ENCODE assay signal across 20 mouse cellular contexts in genomic region chr13:96645822-96646221, GRCm38 (mm10). TPM values are rescaled to one million over a fixed set of nuclear protein-coding genes. Genes with fewer than 3 reads are reported as not detected.
DNase-seq lines count a peak whose midpoint lies in the region; ATAC-seq and TF ChIP-seq lines count a peak whose summit lies in the region.
"Had no signal": no experiment of that assay in that cellular context is flagged by ENCODE, and none has a peak within 500 bp of the region (broad histone marks: within the 10 kb centered on the region; RNA-seq: fewer than 3 reads in every experiment).

No protein-coding gene starts in this region.

- intact Hi-C loops in left cerebral cortex, postnatal 10 days (cut with DNase I) = no loop called here

- H3K9ac ChIP-seq in hindbrain, embryonic 15.5 days = no peak overlapping the region
- H3K9ac ChIP-seq in hindbrain, embryonic 11.5 days (ENCODE audit: low read depth, low read length) = no peak overlapping the region
- no peak overlapping the region for H3K9ac ChIP-seq in liver, adult 2 months (ENCODE audit: low read depth, low read length)
- no peak overlapping the region for H3K9ac ChIP-seq in midbrain, postnatal 0 days (replicated peaks; ENCODE audit: low read length, poor library complexity, severe bottlenecking)
- H3K9ac ChIP-seq in midbrain, embryonic 15.5 days = no peak overlapping the region
- H3K9ac ChIP-seq: embryonic facial prominence, embryonic 15.5 days; heart, embryonic 12.5 days had no signal

- no peak for DNase-seq in hindbrain, embryonic 11.5 days (ENCODE audit: low spot score)
- DNase-seq in liver, adult 2 months (ENCODE audit: extremely low read depth, low read depth, low spot score) = peak; percentile 27
- no peak for DNase-seq in liver
- peak; percentile 25 for DNase-seq in midbrain, postnatal 0 days (ENCODE audit: low spot score)
- DNase-seq in left cerebral cortex, postnatal 10 days (ENCODE audit: extremely low spot score in 1 of 2, low spot score in 2 of 2) = no peak
- DNase-seq: adrenal gland, adult 2 months; adrenal gland, postnatal 25 days; cerebellum, adult 18-20 months; cerebellum, adult 9-11 months; cerebellum, postnatal 36 days; gastrocnemius, adult 2 months; gastrocnemius, postnatal 25 days had no signal

- no peaks in the 10 kb centered on the region for H3K79me2 ChIP-seq in liver, adult 2 months (ENCODE audit: control insufficient read depth, insufficient read depth, low read length)
- no peaks in the 10 kb centered on the region for H3K79me2 ChIP-seq in myocyte (ENCODE audit: control insufficient read depth, insufficient read depth)

- 44% methylated on average over 5 of the region's 5 CpGs for WGBS in hindbrain, embryonic 15.5 days
- WGBS in hindbrain, embryonic 11.5 days = 72% methylated on average over 5 of the region's 5 CpGs
- 52% methylated on average over 5 of the region's 5 CpGs for WGBS in liver, adult 2 months
- WGBS in midbrain, postnatal 0 days = 38% methylated on average over 5 of the region's 5 CpGs
- WGBS in midbrain, embryonic 15.5 days = 57% methylated on average over 5 of the region's 5 CpGs

- no peak overlapping the region for H3K4me2 ChIP-seq in hindbrain, embryonic 15.5 days
- H3K4me2 ChIP-seq in hindbrain, embryonic 11.5 days (replicated peaks; ENCODE audit: low read depth, low read length) = no peak overlapping the region
- no peak overlapping the region for H3K4me2 ChIP-seq in midbrain, postnatal 0 days (ENCODE audit: low read depth, low read length, poor library complexity, severe bottlenecking)
- no peak overlapping the region for H3K4me2 ChIP-seq in midbrain, embryonic 15.5 days
- no peak overlapping the region for H3K4me2 ChIP-seq in myocyte (ENCODE audit: low read depth)
- H3K4me2 ChIP-seq: embryonic facial prominence, embryonic 15.5 days; heart, embryonic 12.5 days had no signal

- H3K4me1 ChIP-seq in hindbrain, embryonic 15.5 days (replicated peaks) = no peaks in the 10 kb centered on the region
- no peaks in the 10 kb centered on the region for H3K4me1 ChIP-seq in hindbrain, embryonic 11.5 days (replicated peaks; ENCODE audit: control insufficient read depth, insufficient read depth, low read length)
- H3K4me1 ChIP-seq in liver, adult 2 months (ENCODE audit: control insufficient read depth, insufficient read depth, low read length) = no peaks in the 10 kb centered on the region
- no peaks in the 10 kb centered on the region for H3K4me1 ChIP-seq in midbrain, postnatal 0 days (ENCODE audit: insufficient read depth, low read length)
- no peaks in the 10 kb centered on the region for H3K4me1 ChIP-seq in midbrain, embryonic 15.5 days
- H3K4me1 ChIP-seq: embryonic facial prominence, embryonic 15.5 days; heart, embryonic 12.5 days had no signal

- no peaks in the 10 kb centered on the region for H3K9me3 ChIP-seq in hindbrain, embryonic 15.5 days
- no peaks in the 10 kb centered on the region for H3K9me3 ChIP-seq in hindbrain, embryonic 11.5 days (ENCODE audit: control insufficient read depth, low read length)
- no peaks in the 10 kb centered on the region for H3K9me3 ChIP-seq in midbrain, postnatal 0 days (ENCODE audit: low read length)
- H3K9me3 ChIP-seq in midbrain, embryonic 15.5 days = no peaks in the 10 kb centered on the region
- H3K9me3 ChIP-seq: embryonic facial prominence, embryonic 15.5 days; forebrain, embryonic 10.5 days; heart, embryonic 12.5 days had no signal

- no peak overlapping the region for H3ac ChIP-seq in myocyte (ENCODE audit: control insufficient read depth, insufficient read length)

- H3K27me3 ChIP-seq in hindbrain, embryonic 15.5 days = no peaks in the 10 kb centered on the region
- no peaks in the 10 kb centered on the region for H3K27me3 ChIP-seq in hindbrain, embryonic 11.5 days (ENCODE audit: control insufficient read depth, insufficient read depth, low read length)
- H3K27me3 ChIP-seq in liver, adult 2 months (ENCODE audit: control insufficient read depth, insufficient read depth, low read length) = no peaks in the 10 kb centered on the region
- no peaks in the 10 kb centered on the region for H3K27me3 ChIP-seq in midbrain, postnatal 0 days (ENCODE audit: insufficient read depth, low read length)
- H3K27me3 ChIP-seq in midbrain, embryonic 15.5 days (replicated peaks) = no peaks in the 10 kb centered on the region
- no peaks in the 10 kb centered on the region for H3K27me3 ChIP-seq in myocyte (ENCODE audit: control insufficient read depth, insufficient read depth, insufficient read length)
- H3K27me3 ChIP-seq: embryonic facial prominence, embryonic 15.5 days; heart, embryonic 12.5 days had no signal

- TF ChIP-seq POLR2A in liver, adult 2 months (IDR thresholded peaks at IDR 0.05; ENCODE audit: extremely low read depth, insufficient read depth, low read length) = no peak
- no peak for TF ChIP-seq POLR2A in myocyte (IDR thresholded peaks at IDR 0.05; ENCODE audit: insufficient read length, low read depth)

- H3K27ac ChIP-seq in hindbrain, embryonic 15.5 days (replicated peaks) = no peak overlapping the region
- no peak overlapping the region for H3K27ac ChIP-seq in hindbrain, embryonic 11.5 days (ENCODE audit: low read depth, low read length)
- H3K27ac ChIP-seq in liver, adult 2 months (replicated peaks; ENCODE audit: insufficient read depth, low read depth, low read length) = no peak overlapping the region
- no peak overlapping the region for H3K27ac ChIP-seq in midbrain, postnatal 0 days (ENCODE audit: low read depth, low read length)
- H3K27ac ChIP-seq in midbrain, embryonic 15.5 days = no peak overlapping the region
- H3K27ac ChIP-seq: embryonic facial prominence, embryonic 15.5 days; forebrain, embryonic 10.5 days; gastrocnemius, adult 2 months had no signal

- no peak overlapping the region for H3K4me3 ChIP-seq in hindbrain, embryonic 15.5 days
- no peak overlapping the region for H3K4me3 ChIP-seq in hindbrain, embryonic 11.5 days (ENCODE audit: low read depth, low read length)
- no peak overlapping the region for H3K4me3 ChIP-seq in liver, adult 2 months (ENCODE audit: insufficient read depth, low read depth, low read length)
- no peak overlapping the region for H3K4me3 ChIP-seq in midbrain, postnatal 0 days (ENCODE audit: low read depth, low read length)
- no peak overlapping the region for H3K4me3 ChIP-seq in midbrain, embryonic 15.5 days
- no peak overlapping the region for H3K4me3 ChIP-seq in myocyte
- H3K4me3 ChIP-seq: embryonic facial prominence, embryonic 15.5 days; erythroblast, embryonic 14.5 days; forebrain, embryonic 10.5 days; gastrocnemius, adult 2 months; heart, embryonic 12.5 days had no signal

- no peak for TF ChIP-seq CTCF in liver, adult 2 months (IDR thresholded peaks at IDR 0.05; ENCODE audit: low read depth, low read length)
- TF ChIP-seq CTCF in midbrain, postnatal 0 days (IDR thresholded peaks at IDR 0.05) = no peak

- 0 out of 2 replicates have a peak, but pooled peaks have one; percentile 40 for ATAC-seq in hindbrain, embryonic 15.5 days (ENCODE audit: low FRiP score, low read depth)
- ATAC-seq in hindbrain, embryonic 11.5 days (ENCODE audit: low FRiP score) = no peak
- ATAC-seq in midbrain, postnatal 0 days (ENCODE audit: low FRiP score) = no peak
- ATAC-seq in midbrain, embryonic 15.5 days (replicated peaks) = no peak
- ATAC-seq: forebrain, embryonic 14.5 days had no signal

- peaks cover 34% of the 10 kb centered on the region for H3K36me3 ChIP-seq in hindbrain, embryonic 15.5 days
- peaks cover 7% of the 10 kb centered on the region for H3K36me3 ChIP-seq in hindbrain, embryonic 11.5 days (ENCODE audit: control insufficient read depth, insufficient read depth, low read length)
- H3K36me3 ChIP-seq in liver, adult 2 months (ENCODE audit: control insufficient read depth, insufficient read depth, low read length) = peaks cover 29% of the 10 kb centered on the region
- H3K36me3 ChIP-seq in midbrain, postnatal 0 days (ENCODE audit: insufficient read depth, low read length) = peaks cover 15% of the 10 kb centered on the region
- peaks cover 17% of the 10 kb centered on the region for H3K36me3 ChIP-seq in midbrain, embryonic 15.5 days (replicated peaks)
- peaks cover 24% of the 10 kb centered on the region for H3K36me3 ChIP-seq in myocyte (ENCODE audit: control insufficient read depth, insufficient read depth)

TF ChIP-seq in myocyte, 11 proteins besides CTCF, POLR2A, EP300 and RAD21:
- TF ChIP-seq POLR2AphosphoS2 (IDR thresholded peaks at IDR 0.05; ENCODE audit: insufficient read length, low read depth) = peak; percentile 55
- no peak for TF ChIP-seq CEBPB (IDR thresholded peaks at IDR 0.05; ENCODE audit: insufficient read depth, poor library complexity, severe bottlenecking)
- no peak for TF ChIP-seq MAX (IDR thresholded peaks at IDR 0.05; ENCODE audit: low read depth)
TF ChIP-seq in myocyte: peak in this region for 1.

RNA-seq across cellular contexts. Expression of gene Hmgcr, which starts 24.9 kb away (rescaled TPM):
- polyA plus RNA-seq in hindbrain, embryonic 15.5 days (2015; fragmentation: Nextera tagmentation; extraction: Ambion mirVana) = 170 TPM in 2 replicates
- polyA plus RNA-seq in hindbrain, embryonic 11.5 days (2014; fragmentation: Nextera tagmentation; extraction: Ambion mirVana) = 199 and 238 TPM in 2 replicates
- 126 and 178 TPM in 2 replicates for total RNA-seq in liver, adult 2 months (2014; rRNA removed)
- polyA plus RNA-seq in liver, adult 2 months (2012; rRNA removed) = 21.4 and 23.5 TPM in 2 replicates
- total RNA-seq in midbrain, postnatal 0 days (2014; rRNA removed) = 201 and 207 TPM in 2 replicates
- polyA plus RNA-seq in midbrain, postnatal 0 days (2015; fragmentation: Nextera tagmentation; extraction: Ambion mirVana) = 147 and 152 TPM in 2 replicates
- 184 and 196 TPM in 2 replicates for polyA plus RNA-seq in midbrain, embryonic 15.5 days (2015; fragmentation: Nextera tagmentation; extraction: Ambion mirVana)
- 87.4 TPM for polyA plus RNA-seq in myocyte (2012; fragmentation: generic; extraction: Trizol)
- 100 to 1,000 TPM; 314 to 328 TPM for total RNA-seq in left cerebral cortex, postnatal 10 days (2021)

Comparison
In these comparisons a context has a peak if more than half of its experiments do, and no peak if none do; other contexts are left out.
1. DNase-seq: peak in liver, adult 2 months (single experiment) and midbrain, postnatal 0 days (single experiment); none in hindbrain, embryonic 11.5 days (single experiment), liver (single experiment) and left cerebral cortex, postnatal 10 days (0 of 2).